Mouse (Mus musculus) neural tube, embryonic 15.5 days (tissue): Measurements from ENCODE around the gene Slc24a2. TPM values are rescaled to one million over a fixed set of nuclear protein-coding genes. Genes with fewer than 3 reads are reported as not detected.

Experiments used
- ATAC-seq: fragments of 200-750 bp; cut with Nextera tagmentation; 2 replicates; pipeline ENCODE4 v1.8.0; 2017; ENCODE audit warnings: mild to moderate bottlenecking, moderate TSS enrichment, moderate library complexity; ENCODE audit not compliant: low FRiP score
- H3K27ac ChIP-seq: fragments of 300-500 bp; sonication (generic); replicated peaks from 2 replicates; pipeline ENCODE4 v1.5.1; 2015; ENCODE audit warnings: mild to moderate bottlenecking, inconsistent platforms
- H3K27me3 ChIP-seq: fragments of 300-500 bp; sonication (generic); replicated peaks from 2 replicates; pipeline ENCODE4 v1.6.1; 2015; ENCODE audit warnings: inconsistent platforms
- H3K36me3 ChIP-seq: fragments of 300-500 bp; sonication (generic); 2 replicates; pipeline ENCODE4 v1.6.1; 2015; ENCODE audit warnings: inconsistent platforms
- H3K4me1 ChIP-seq: fragments of 300-500 bp; sonication (generic); 2 replicates; pipeline ENCODE4 v1.6.1; 2015; ENCODE audit warnings: inconsistent platforms
- H3K4me2 ChIP-seq: fragments of 300-500 bp; sonication (generic); 2 replicates; pipeline ENCODE4 v1.6.1; 2015; ENCODE audit warnings: inconsistent platforms, mild to moderate bottlenecking, moderate library complexity
- H3K4me3 ChIP-seq: fragments of 300-500 bp; sonication (generic); replicated peaks from 2 replicates; pipeline ENCODE4 v1.5.1; 2015; ENCODE audit warnings: mild to moderate bottlenecking, inconsistent platforms
- H3K9ac ChIP-seq: fragments of 300-500 bp; sonication (generic); replicated peaks from 2 replicates; pipeline ENCODE4 v1.6.1; 2015; ENCODE audit warnings: mild to moderate bottlenecking, inconsistent platforms
- H3K9me3 ChIP-seq: fragments of 300-500 bp; sonication (generic); replicated peaks from 2 replicates; pipeline ENCODE4 v1.6.1; 2016; ENCODE audit warnings: inconsistent platforms
- WGBS: fragments of 180-500 bp; shearing (Covaris S2); methylation state at CpG from one replicate; pipeline ENCODE4 v1.1.7; 2015; ENCODE audit warnings: mixed read lengths; 5-methylcytosine and 5-hydroxymethylcytosine counted together
- polyA plus RNA-seq: library from polyadenylated mRNA; unstranded; fragments of >200 nt; fragmentation: Nextera tagmentation; extraction: Ambion mirVana; gene quantifications from 2 replicates; pipeline ENCODE4 v1.2.1, GENCODE M21; 2015

The Slc24a2 gene
- polyA plus RNA-seq, 1 experiment from 2014 or later: 6.6 TPM

DNA sequence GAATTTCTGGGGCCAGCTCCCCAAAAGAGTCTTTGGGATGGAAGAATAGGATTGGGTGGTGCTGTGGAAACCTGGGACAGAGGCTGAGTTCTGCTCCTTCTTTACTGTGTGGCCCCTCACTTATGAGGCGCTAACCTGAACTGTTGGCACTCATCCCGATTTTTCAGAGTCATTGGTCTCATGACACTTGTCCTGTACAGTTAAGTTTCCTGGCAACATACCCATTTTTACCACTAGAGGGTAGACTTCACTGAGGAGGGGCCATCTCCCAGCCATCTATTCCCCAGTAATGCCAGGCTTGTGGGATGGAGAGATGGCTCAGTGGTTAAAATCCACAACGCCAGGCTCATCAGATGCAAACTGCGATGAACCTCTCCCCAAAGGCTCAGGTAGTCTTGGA, 192.7 kb downstream of the Slc24a2 start:
- Histone ChIP-seq H3K9me3 (no peaks in the 10 kb centered on the region), H3K9ac (no peak overlapping the region), H3K4me1 (0 out of 2 replicates have a peak, but pooled peaks cover 2% of the 10 kb centered on the region), H3K27me3 (no peaks in the 10 kb centered on the region), H3K36me3 (no peaks in the 10 kb centered on the region), H3K27ac (no peak overlapping the region), H3K4me3 (no peak overlapping the region), H3K4me2 (no peak overlapping the region)
- WGBS: 72% methylated on average over 4 of the region's 4 CpGs
- no peak for ATAC-seq

DNA sequence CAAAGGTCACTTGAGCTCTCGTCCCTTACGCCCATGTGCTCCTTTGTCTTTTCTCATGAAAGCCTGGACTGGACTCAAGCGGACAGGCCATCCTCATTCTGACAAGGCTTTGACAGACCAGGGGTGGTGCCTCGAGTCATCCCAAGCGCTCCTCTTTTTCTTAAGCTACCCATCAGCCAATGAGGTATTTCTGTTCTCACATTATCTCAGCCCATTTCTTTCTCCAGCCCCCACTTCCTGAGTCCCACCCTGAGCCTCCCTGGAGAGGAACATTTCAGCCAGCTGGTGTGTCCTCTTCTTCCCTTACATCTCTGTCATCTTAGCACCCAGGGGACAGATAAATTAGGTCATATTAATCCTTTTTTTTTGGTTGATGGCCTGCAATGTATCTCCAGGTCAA, 193.8 kb downstream of the Slc24a2 start:
- H3K4me3 ChIP-seq: no peak overlapping the region
- H3K36me3 ChIP-seq: no peaks in the 10 kb centered on the region
- H3K4me1 ChIP-seq: 0 out of 2 replicates have a peak, but pooled peaks cover under 1% of the 10 kb centered on the region
- H3K27ac ChIP-seq: no peak overlapping the region
- ATAC-seq: no peak
- no peak overlapping the region for H3K4me2 ChIP-seq
- WGBS: 72% methylated on average over 5 of the region's 5 CpGs
- H3K9me3 ChIP-seq: no peaks in the 10 kb centered on the region
- no peaks in the 10 kb centered on the region for H3K27me3 ChIP-seq
- no peak overlapping the region for H3K9ac ChIP-seq

DNA sequence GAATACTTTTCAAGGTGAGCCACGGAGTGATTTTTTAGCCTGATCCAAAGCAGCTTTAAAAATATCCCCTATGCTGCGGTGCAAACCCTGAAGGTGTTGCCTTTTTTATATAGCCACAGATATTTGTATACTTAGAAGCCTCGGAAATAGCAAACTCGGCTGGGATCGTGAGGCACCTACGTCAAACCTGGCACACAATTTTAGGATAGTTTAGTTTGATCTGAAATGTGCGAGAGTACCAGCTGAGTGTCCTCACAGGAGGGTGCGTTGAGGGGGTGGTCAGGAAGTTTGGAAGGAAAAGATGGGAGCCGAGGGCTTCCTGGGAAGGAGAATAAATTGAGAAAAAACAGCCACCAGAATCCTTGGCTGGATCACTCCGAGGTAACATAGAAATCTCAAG, 194.6 kb downstream of the Slc24a2 start:
- H3K4me1 ChIP-seq: no peaks in the 10 kb centered on the region
- no peaks in the 10 kb centered on the region for H3K27me3 ChIP-seq
- no peak overlapping the region for H3K4me3 ChIP-seq
- no peaks in the 10 kb centered on the region for H3K36me3 ChIP-seq
- H3K4me2 ChIP-seq: no peak overlapping the region
- H3K9me3 ChIP-seq: no peaks in the 10 kb centered on the region
- no peak overlapping the region for H3K27ac ChIP-seq
- no peak overlapping the region for H3K9ac ChIP-seq
- ATAC-seq: no peak
- WGBS: 93% methylated on average over 10 of the region's 10 CpGs

DNA sequence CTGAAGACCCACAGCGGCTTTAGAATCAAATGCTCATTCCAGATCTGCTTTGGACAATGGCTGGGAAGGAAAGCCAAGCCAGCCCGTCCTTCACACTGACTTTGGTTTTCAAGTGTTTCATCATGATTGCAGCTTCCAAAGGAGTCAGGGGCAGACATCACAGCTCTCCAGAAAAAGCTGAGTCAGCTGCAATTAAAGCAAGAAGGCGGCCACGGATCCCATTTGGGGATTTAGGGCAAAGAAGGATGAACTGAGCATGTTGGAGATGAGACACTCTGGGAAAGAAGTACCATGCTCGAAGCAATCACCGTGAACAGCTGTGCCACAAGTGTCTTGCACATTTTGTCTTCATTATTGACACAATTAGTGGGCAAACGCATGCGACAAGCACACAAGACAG, 197.6 kb downstream of the Slc24a2 start:
- Histone ChIP-seq H3K27ac (no peak overlapping the region), H3K27me3 (no peaks in the 10 kb centered on the region), H3K9ac (no peak overlapping the region), H3K4me1 (no peaks in the 10 kb centered on the region), H3K4me2 (no peak overlapping the region), H3K4me3 (no peak overlapping the region), H3K9me3 (no peaks in the 10 kb centered on the region), H3K36me3 (no peaks in the 10 kb centered on the region)
- no peak for ATAC-seq
- WGBS: 85% methylated on average over 8 of the region's 8 CpGs

DNA sequence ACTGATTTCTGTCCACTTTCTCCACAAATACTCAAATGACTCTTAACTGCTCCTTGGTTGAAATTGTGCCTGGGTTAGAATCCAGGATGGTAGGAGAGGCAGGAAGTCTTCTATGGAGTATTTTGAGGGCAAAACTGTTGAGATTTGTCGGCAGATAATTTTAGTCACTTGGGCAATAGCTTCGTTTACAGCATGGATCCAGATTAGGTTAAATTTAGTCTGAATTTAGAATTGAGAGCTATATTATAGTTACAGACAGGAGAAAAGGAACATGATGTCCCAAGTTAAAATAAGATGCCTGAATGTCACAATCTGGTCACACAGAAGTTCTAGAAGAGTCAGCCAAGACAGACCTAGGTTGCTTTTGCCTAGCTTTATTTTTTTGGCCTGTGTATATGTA, 199.2 kb downstream of the Slc24a2 start:
- H3K4me3 ChIP-seq: no peak overlapping the region
- no peak for ATAC-seq
- H3K27ac ChIP-seq: no peak overlapping the region
- H3K27me3 ChIP-seq: no peaks in the 10 kb centered on the region
- H3K36me3 ChIP-seq: no peaks in the 10 kb centered on the region
- H3K4me1 ChIP-seq: no peaks in the 10 kb centered on the region
- no peak overlapping the region for H3K9ac ChIP-seq
- 86% methylated on average over 2 of the region's 2 CpGs for WGBS
- H3K4me2 ChIP-seq: no peak overlapping the region
- no peaks in the 10 kb centered on the region for H3K9me3 ChIP-seq

DNA sequence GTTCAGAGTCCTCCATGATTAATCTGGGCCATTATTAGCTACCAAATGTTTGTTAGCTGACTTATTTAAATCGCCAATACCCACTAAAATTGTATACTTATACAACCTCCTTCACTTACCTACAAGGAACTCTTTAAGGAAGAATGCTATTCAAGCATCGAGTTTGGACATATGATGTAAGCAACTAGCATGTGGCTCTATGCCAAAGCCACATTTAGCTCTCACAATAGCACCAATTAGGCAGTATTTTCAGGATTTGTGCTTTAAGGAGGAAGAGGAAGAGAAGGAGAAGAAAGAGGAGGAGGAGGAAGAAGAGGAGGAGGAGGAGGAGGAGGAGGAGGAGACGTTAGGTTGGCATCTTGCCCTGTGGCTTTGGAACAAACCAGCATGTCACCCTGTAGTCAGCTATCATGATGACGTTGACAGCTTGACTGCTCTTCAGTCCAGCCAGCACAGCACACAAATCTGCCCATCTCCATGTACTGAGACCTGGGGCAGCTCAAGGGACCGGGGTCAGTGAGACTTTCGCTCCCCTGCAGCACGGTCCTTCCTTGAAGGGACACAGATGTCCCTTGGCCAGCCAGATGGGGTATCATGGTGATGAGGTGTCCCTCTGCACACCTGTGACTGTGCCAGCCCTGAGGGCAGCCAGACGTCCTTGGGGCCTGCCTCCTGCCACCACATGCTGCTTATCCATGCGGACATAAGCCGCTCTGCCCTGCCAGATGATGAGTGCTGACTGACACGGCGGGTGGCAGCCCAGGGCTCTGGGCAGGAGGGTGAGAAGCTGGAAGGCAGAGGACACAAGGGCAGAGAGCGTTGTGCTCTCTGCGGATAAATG, 203.7 kb downstream of the Slc24a2 start:
- no peaks in the 10 kb centered on the region for H3K27me3 ChIP-seq
- H3K9ac ChIP-seq: no peak overlapping the region
- no peaks in the 10 kb centered on the region for H3K4me1 ChIP-seq
- no peak for ATAC-seq
- H3K36me3 ChIP-seq: no peaks in the 10 kb centered on the region
- 58% methylated on average over 14 of the region's 14 CpGs for WGBS
- no peak overlapping the region for H3K4me2 ChIP-seq
- no peak overlapping the region for H3K27ac ChIP-seq
- no peak overlapping the region for H3K4me3 ChIP-seq
- H3K9me3 ChIP-seq: no peaks in the 10 kb centered on the region

DNA sequence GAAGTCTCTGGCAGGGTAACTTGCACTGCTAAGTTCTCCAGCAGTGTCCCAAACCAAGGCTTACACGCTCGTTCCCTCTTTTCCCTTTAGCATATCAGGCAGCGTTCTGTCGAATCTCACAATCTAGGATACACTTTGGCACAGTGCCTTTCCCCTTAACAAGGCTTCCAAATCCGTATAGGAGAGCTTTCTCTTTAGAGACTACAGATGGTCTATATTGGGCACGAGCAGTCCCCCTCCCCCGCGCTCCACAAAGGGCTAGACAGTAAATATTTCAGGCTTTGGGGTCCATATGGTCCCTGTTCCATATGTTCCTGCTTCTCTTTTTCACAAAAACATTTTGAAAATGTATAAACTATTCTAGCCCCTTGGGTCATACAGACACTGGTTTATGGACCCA, 205.7 kb downstream of the Slc24a2 start:
- ATAC-seq: no peak
- no peak overlapping the region for H3K9ac ChIP-seq
- H3K27me3 ChIP-seq: no peaks in the 10 kb centered on the region
- no peak overlapping the region for H3K27ac ChIP-seq
- no peaks in the 10 kb centered on the region for H3K4me1 ChIP-seq
- H3K9me3 ChIP-seq: no peaks in the 10 kb centered on the region
- H3K4me2 ChIP-seq: no peak overlapping the region
- H3K36me3 ChIP-seq: no peaks in the 10 kb centered on the region
- no peak overlapping the region for H3K4me3 ChIP-seq
- WGBS: 66% methylated on average over 8 of the region's 8 CpGs

DNA sequence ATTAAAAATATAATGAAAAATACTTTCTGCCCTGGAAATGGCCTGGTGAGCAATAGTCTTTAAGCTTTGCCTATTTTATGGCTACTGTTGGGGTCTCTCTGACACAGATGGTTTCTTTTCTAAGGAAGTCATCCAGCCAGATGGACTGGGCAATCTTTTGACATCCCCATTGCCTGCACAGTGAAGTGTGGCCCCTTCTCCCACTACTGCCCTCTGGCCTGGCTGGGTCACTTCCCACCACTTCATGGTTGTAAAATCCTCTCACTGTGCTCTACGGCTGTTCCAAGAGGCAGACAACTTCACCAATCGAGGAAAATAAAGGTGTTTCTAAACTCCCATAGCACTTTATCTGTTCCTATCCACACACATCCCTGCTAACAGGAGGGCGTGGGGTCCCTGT, 208.7 kb downstream of the Slc24a2 start:
- no peak overlapping the region for H3K9ac ChIP-seq
- 52% methylated on average over 3 of the region's 3 CpGs for WGBS
- H3K9me3 ChIP-seq: no peaks in the 10 kb centered on the region
- no peaks in the 10 kb centered on the region for H3K27me3 ChIP-seq
- no peak for ATAC-seq
- no peaks in the 10 kb centered on the region for H3K4me1 ChIP-seq
- H3K4me3 ChIP-seq: no peak overlapping the region
- no peak overlapping the region for H3K27ac ChIP-seq
- H3K36me3 ChIP-seq: no peaks in the 10 kb centered on the region
- no peak overlapping the region for H3K4me2 ChIP-seq

DNA sequence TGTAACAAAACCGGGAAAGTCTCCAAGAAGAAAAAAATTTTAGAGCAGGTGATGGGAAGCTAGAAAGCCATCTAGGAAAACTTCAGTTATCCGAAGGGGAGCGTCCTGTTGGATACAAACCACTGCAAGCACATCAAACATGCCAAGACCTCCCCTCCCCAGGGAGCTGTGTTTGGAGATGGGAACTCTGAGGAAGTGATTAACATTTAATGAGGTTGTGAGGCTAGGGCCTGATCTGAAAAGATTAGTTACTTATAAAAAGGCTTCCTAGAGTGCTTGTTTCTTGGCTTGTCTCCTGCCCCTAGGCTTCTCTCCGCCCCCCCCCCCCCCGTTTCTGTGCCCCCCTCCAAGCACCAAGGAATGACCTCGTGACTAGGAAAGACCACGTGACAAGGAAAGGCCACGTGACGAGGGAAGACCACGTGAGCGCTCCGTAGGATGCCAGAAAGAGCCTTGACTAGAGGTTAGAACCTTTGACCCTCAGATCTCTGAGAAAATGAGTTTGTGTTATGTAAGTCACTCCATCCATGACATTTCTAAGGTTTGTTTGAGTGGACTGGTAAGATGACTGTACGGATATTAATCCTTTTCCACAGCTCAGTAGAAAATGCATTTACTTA, 210.7 kb downstream of the Slc24a2 start:
- WGBS: 59% methylated on average over 13 of the region's 13 CpGs
- H3K9ac ChIP-seq: no peak overlapping the region
- H3K27me3 ChIP-seq: no peaks in the 10 kb centered on the region
- no peak for ATAC-seq
- no peaks in the 10 kb centered on the region for H3K9me3 ChIP-seq
- H3K36me3 ChIP-seq: no peaks in the 10 kb centered on the region
- H3K4me1 ChIP-seq: no peaks in the 10 kb centered on the region
- no peak overlapping the region for H3K4me3 ChIP-seq
- no peak overlapping the region for H3K4me2 ChIP-seq
- no peak overlapping the region for H3K27ac ChIP-seq

DNA sequence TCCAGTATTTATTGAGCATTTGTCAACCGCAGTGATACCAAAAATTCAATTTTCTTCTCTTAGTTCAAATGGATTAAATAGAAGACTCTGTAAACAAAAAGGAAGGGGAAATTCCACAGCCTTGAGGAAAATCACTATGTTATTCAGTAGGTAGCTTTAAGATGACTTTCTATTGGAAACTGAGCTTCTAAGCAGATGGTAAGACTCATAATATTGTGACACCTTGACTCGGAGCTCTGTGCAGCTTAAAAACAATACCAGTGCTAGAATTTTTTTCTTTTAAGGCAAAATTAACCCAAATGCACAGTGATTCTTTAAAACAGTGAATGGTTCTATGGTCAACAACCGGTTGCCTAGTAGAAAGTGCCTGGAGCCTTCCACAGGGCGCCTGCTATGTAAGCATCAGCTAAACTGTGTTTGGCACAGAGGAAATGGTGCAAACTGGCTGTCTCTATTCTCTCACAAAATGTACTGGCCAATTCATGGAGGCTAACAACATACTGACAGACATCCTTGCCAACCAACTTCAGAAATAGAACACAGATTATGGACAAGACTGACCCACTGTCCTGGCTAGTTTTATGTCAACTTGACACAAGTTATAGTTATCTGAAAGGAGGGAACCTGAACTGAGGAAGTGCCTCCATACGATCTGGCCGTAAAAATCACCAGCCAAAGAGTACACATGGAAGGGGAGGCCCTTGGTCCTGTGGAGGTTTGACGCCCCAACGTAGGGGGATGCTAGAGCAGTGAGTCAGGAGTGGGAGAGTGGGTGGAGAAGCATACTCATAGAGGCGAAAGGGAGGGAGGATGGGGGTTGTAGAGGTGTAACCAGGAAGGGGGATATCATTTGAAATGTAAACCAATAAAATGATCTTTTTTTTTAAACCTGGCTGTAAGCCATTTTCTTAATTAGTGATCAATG, 211.9 kb downstream of the Slc24a2 start:
- H3K27ac ChIP-seq: no peak overlapping the region
- H3K27me3 ChIP-seq: no peaks in the 10 kb centered on the region
- H3K4me3 ChIP-seq: no peak overlapping the region
- 86% methylated on average over 9 of the region's 9 CpGs for WGBS
- H3K36me3 ChIP-seq: no peaks in the 10 kb centered on the region
- H3K9ac ChIP-seq: no peak overlapping the region
- no peaks in the 10 kb centered on the region for H3K9me3 ChIP-seq
- H3K4me2 ChIP-seq: no peak overlapping the region
- ATAC-seq: no peak
- H3K4me1 ChIP-seq: no peaks in the 10 kb centered on the region

DNA sequence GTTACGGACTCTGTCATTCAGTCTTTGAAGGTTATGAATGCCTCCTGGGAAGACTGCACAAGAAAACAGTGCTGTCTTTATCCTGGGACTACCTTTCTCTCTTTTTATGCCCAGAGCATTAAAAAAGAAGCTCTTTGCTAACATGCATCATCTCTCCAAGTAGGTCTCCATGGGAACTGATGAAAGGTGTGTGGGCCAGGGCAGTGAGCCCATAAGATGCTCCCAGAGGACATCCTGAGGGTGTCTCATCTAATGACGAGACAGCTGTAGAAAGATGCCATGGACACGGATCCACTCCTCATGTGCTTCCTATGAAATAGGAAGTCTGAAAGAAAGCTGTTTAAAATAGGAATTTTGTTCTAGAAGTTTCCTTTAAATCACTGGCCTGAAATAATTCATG, 212.8 kb downstream of the Slc24a2 start:
- Histone ChIP-seq H3K9me3 (no peaks in the 10 kb centered on the region), H3K4me2 (no peak overlapping the region), H3K27ac (no peak overlapping the region), H3K4me1 (no peaks in the 10 kb centered on the region), H3K9ac (no peak overlapping the region), H3K4me3 (no peak overlapping the region), H3K36me3 (no peaks in the 10 kb centered on the region), H3K27me3 (no peaks in the 10 kb centered on the region)
- ATAC-seq: no peak
- WGBS: 65% methylated on average over 3 of the region's 3 CpGs
